Mouse (Mus musculus): ENCODE data around the gene Cyp17a1. TPM values are rescaled to one million over a fixed set of nuclear protein-coding genes. Genes with fewer than 3 reads are reported as not detected.
A peak's percentile ranks its signal among the peaks of the same experiment; 100 is the strongest.

The Cyp17a1 gene
- polyA plus RNA-seq, 1 experiment = not detected

GRCm38 (mm10) chr19:46699011-46699481, 26.1 kb upstream of the Cyp17a1 start:
- H3K4me1 ChIP-seq = peaks cover 13% of the 10 kb centered on the region
- TF ChIP-seq FLI1 (IDR thresholded peaks at IDR 0.05; ENCODE audit: low read length) = no peak
- TF ChIP-seq GATA1 (IDR thresholded peaks at IDR 0.05; ENCODE audit: borderline replicate concordance, low read length) = no peak
- H3K9me3 ChIP-seq = peaks cover 11% of the 10 kb centered on the region
- peaks cover 41% of the 10 kb centered on the region for H3K36me3 ChIP-seq (replicated peaks; ENCODE audit: low read length)
- peaks cover 9% of the 10 kb centered on the region for H3K27me3 ChIP-seq (replicated peaks)
- no peak overlapping the region for H3K4me3 ChIP-seq (replicated peaks)

GRCm38 (mm10) chr19:46697840-46698517, 25.0 kb upstream of the Cyp17a1 start:
- Histone ChIP-seq H3K27me3 (replicated peaks) (peaks cover 2% of the 10 kb centered on the region), H3K36me3 (replicated peaks; ENCODE audit: low read length) (peaks cover 46% of the 10 kb centered on the region), H3K9me3 (peaks cover 11% of the 10 kb centered on the region), H3K4me1 (peaks cover 19% of the 10 kb centered on the region), H3K4me3 (replicated peaks) (no peak overlapping the region)
- TF ChIP-seq GATA1 (IDR thresholded peaks at IDR 0.05; ENCODE audit: borderline replicate concordance, low read length) (no peak), FLI1 (IDR thresholded peaks at IDR 0.05; ENCODE audit: low read length) (no peak)

GRCm38 (mm10) chr19:46696943-46697342, 24.0 kb upstream of the Cyp17a1 start:
- H3K4me3 ChIP-seq (replicated peaks) = no peak overlapping the region
- H3K4me1 ChIP-seq = peaks cover 27% of the 10 kb centered on the region
- TF ChIP-seq FLI1 (IDR thresholded peaks at IDR 0.05; ENCODE audit: low read length) = no peak
- TF ChIP-seq GATA1 (IDR thresholded peaks at IDR 0.05; ENCODE audit: borderline replicate concordance, low read length) = no peak
- peaks cover 44% of the 10 kb centered on the region for H3K36me3 ChIP-seq (replicated peaks; ENCODE audit: low read length)
- H3K27me3 ChIP-seq (replicated peaks) = peaks cover 2% of the 10 kb centered on the region
- H3K9me3 ChIP-seq = peaks cover 11% of the 10 kb centered on the region

- Histone ChIP-seq H3K9me3 (peaks cover 11% of the 10 kb centered on the region), H3K4me3 (replicated peaks) (no peak overlapping the region), H3K36me3 (replicated peaks; ENCODE audit: low read length) (peaks cover 42% of the 10 kb centered on the region), H3K4me1 (peaks cover 32% of the 10 kb centered on the region), H3K27me3 (replicated peaks) (peaks cover 2% of the 10 kb centered on the region)
- no peak for TF ChIP-seq FLI1 (IDR thresholded peaks at IDR 0.05; ENCODE audit: low read length)
- no peak for TF ChIP-seq GATA1 (IDR thresholded peaks at IDR 0.05; ENCODE audit: borderline replicate concordance, low read length)
Observed at GRCm38 (mm10) chr19:46696482-46696881, 23.5 kb upstream of the Cyp17a1 start.

- peaks cover 2% of the 10 kb centered on the region for H3K27me3 ChIP-seq (replicated peaks)
- H3K4me1 ChIP-seq = peaks cover 42% of the 10 kb centered on the region
- H3K4me3 ChIP-seq (replicated peaks) = peak overlapping the region; percentile 38
- TF ChIP-seq GATA1 (IDR thresholded peaks at IDR 0.05; ENCODE audit: borderline replicate concordance, low read length) (no peak), FLI1 (IDR thresholded peaks at IDR 0.05; ENCODE audit: low read length) (no peak)
- peaks cover 32% of the 10 kb centered on the region for H3K36me3 ChIP-seq (replicated peaks; ENCODE audit: low read length)
- H3K9me3 ChIP-seq = peaks cover 11% of the 10 kb centered on the region
Observed at GRCm38 (mm10) chr19:46693146-46693545, 20.2 kb upstream of the Cyp17a1 start.

- Histone ChIP-seq H3K4me3 (replicated peaks) (peak overlapping the region; percentile 97), H3K9me3 (peaks cover 4% of the 10 kb centered on the region), H3K4me1 (peaks cover 39% of the 10 kb centered on the region), H3K36me3 (replicated peaks; ENCODE audit: low read length) (peaks cover 21% of the 10 kb centered on the region), H3K27me3 (replicated peaks) (no peaks in the 10 kb centered on the region)
- TF ChIP-seq GATA1 (IDR thresholded peaks at IDR 0.05; ENCODE audit: borderline replicate concordance, low read length) (no peak), FLI1 (IDR thresholded peaks at IDR 0.05; ENCODE audit: low read length) (no peak)
Observed at GRCm38 (mm10) chr19:46691078-46691477, 18.1 kb upstream of the Cyp17a1 start.

- Histone ChIP-seq H3K27me3 (replicated peaks) (no peaks in the 10 kb centered on the region), H3K9me3 (no peaks in the 10 kb centered on the region)
Observed at GRCm38 (mm10) chr19:46690387-46690786, 17.4 kb upstream of the Cyp17a1 start.

GRCm38 (mm10) chr19:46689460-46690372, 16.7 kb upstream of the Cyp17a1 start, which contains the start of gene Borcs7:
Gene Borcs7 (plus strand): TSS chr19:46689906.
- peaks cover 11% of the 10 kb centered on the region for H3K36me3 ChIP-seq (replicated peaks; ENCODE audit: low read length)
- H3K9me3 ChIP-seq = no peaks in the 10 kb centered on the region
- H3K4me3 ChIP-seq (replicated peaks) = peak within 1 kb of the TSS; percentile 97
- no peaks in the 10 kb centered on the region for H3K27me3 ChIP-seq (replicated peaks)
- H3K4me1 ChIP-seq = peaks cover 39% of the 10 kb centered on the region
- no peak for TF ChIP-seq FLI1 (IDR thresholded peaks at IDR 0.05; ENCODE audit: low read length)
- no peak for TF ChIP-seq GATA1 (IDR thresholded peaks at IDR 0.05; ENCODE audit: borderline replicate concordance, low read length)

More at GRCm38 (mm10) chr19:46690387-46690786, 17.4 kb upstream of the Cyp17a1 start:
- no peak for TF ChIP-seq GATA1 (IDR thresholded peaks at IDR 0.05; ENCODE audit: borderline replicate concordance, low read length)
- H3K4me1 ChIP-seq = peaks cover 39% of the 10 kb centered on the region
- peaks cover 17% of the 10 kb centered on the region for H3K36me3 ChIP-seq (replicated peaks; ENCODE audit: low read length)
- peak overlapping the region; percentile 97 for H3K4me3 ChIP-seq (replicated peaks)

GRCm38 (mm10) chr19:46679720-46680383, 6.9 kb upstream of the Cyp17a1 start:
- peak overlapping the region; percentile 70 for H3K4me3 ChIP-seq (replicated peaks)
- peaks cover 21% of the 10 kb centered on the region for H3K27me3 ChIP-seq (replicated peaks)
- H3K36me3 ChIP-seq (replicated peaks; ENCODE audit: low read length) = no peaks in the 10 kb centered on the region
- no peak for TF ChIP-seq FLI1 (IDR thresholded peaks at IDR 0.05; ENCODE audit: low read length)
- no peak for TF ChIP-seq GATA1 (IDR thresholded peaks at IDR 0.05; ENCODE audit: borderline replicate concordance, low read length)
- peaks cover 41% of the 10 kb centered on the region for H3K4me1 ChIP-seq
- H3K9me3 ChIP-seq = no peaks in the 10 kb centered on the region
